Mouse (Mus musculus): ENCODE measurements around the gene E030018B13Rik. TPM values are rescaled to one million over a fixed set of nuclear protein-coding genes. Genes with fewer than 3 reads are reported as not detected.

The E030018B13Rik gene
- polyA plus RNA-seq (2014; fragmentation: Nextera tagmentation; extraction: Ambion mirVana) = not detected in 2 replicates

DNA sequence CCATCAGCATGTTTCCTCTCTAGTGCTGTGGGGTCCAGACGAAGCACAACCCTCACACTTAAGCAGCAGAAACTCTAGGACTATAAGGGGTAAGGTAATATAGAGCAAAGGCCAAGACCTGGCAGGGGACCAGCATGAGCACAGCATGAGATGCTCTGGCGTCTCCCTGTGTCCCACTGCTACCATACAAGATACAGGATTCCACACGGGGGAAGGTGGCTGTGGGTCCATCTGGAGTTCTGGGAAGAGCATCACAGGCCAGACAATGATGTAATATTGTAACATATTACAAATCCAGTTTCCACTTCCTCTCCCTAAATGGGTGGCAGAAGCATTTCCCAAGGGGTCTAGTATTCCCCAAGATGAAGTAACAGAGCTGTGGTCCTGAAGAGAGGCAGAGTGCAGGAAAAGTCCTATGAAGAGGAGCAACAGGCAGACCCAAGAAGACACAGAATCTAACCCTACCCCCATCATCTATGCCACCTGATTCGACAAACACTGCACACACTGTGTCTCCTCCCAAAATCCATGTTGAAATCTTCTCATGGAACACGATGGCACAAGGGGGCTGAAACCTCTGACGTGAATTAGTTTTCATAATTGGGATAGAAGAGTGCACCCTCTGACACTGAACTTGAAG lies at the start of gene E030018B13Rik:
Gene E030018B13Rik, plus strand, starts transcription at position 590 of the 640 bp plus-strand sequence.
- Histone ChIP-seq H3K4me2 (ENCODE audit: low read depth, low read length, severe bottlenecking) (no peak within 1 kb of the TSS), H3K9ac (ENCODE audit: low read length) (no peak within 1 kb of the TSS), H3K27ac (ENCODE audit: low read depth, low read length) (no peak within 1 kb of the TSS), H3K9me3 (ENCODE audit: control insufficient read depth, low read length) (no peaks in the 10 kb centered on the region), H3K4me3 (ENCODE audit: low read depth, low read length) (no peak within 1 kb of the TSS), H3K36me3 (ENCODE audit: control insufficient read depth, insufficient read depth, low read length) (no peaks in the 10 kb centered on the region), H3K4me1 (replicated peaks; ENCODE audit: control insufficient read depth, insufficient read depth, low read length) (peaks cover 21% of the 10 kb centered on the region), H3K27me3 (ENCODE audit: control insufficient read depth, insufficient read depth, low read length) (no peaks in the 10 kb centered on the region)
- no peak for DNase-seq (ENCODE audit: low spot score)
- ATAC-seq (replicated peaks; ENCODE audit: low FRiP score) = no peak
- 90% methylated on average over 6 of the region's 6 CpGs for WGBS

DNA sequence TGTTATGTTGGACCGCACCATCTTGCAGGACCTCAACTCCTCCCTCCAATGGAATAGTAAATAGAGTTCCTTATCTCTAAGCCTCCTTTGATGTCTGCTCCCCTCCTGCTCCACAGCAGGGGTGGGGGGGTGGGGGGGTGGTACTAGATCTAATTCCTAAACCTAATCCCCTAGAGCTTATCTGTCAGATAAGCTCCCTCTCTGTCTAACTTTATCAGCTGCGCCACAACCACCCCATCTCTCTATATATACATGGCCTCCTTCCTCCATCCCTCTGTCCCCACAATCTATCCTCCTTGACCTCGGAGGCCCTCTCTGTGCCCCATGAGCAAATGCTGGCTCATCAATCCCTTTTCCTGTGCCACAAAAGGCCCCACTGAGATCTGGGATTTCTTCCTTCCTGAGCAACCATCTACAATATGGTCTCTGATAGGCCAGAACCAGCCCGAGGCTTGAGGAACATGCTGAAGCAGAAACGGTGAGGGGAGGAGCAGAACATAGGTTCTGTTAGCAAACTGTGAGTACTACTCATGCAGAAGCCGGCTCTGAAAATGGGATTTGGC lies 48.2 kb upstream of the E030018B13Rik start:
- H3K4me2 ChIP-seq (ENCODE audit: low read depth, low read length, severe bottlenecking) = no peak overlapping the region
- H3K27me3 ChIP-seq (ENCODE audit: control insufficient read depth, insufficient read depth, low read length) = no peaks in the 10 kb centered on the region
- H3K36me3 ChIP-seq (ENCODE audit: control insufficient read depth, insufficient read depth, low read length) = no peaks in the 10 kb centered on the region
- DNase-seq (ENCODE audit: low spot score) (no peak), ATAC-seq (replicated peaks; ENCODE audit: low FRiP score) (no peak)
- H3K4me1 ChIP-seq (replicated peaks; ENCODE audit: control insufficient read depth, insufficient read depth, low read length) = no peaks in the 10 kb centered on the region
- no peak overlapping the region for H3K4me3 ChIP-seq (ENCODE audit: low read depth, low read length)
- WGBS = 70% methylated on average over 6 of the region's 6 CpGs
- no peak overlapping the region for H3K9ac ChIP-seq (ENCODE audit: low read length)
- no peaks in the 10 kb centered on the region for H3K9me3 ChIP-seq (ENCODE audit: control insufficient read depth, low read length)
- H3K27ac ChIP-seq (ENCODE audit: low read depth, low read length) = no peak overlapping the region

DNA sequence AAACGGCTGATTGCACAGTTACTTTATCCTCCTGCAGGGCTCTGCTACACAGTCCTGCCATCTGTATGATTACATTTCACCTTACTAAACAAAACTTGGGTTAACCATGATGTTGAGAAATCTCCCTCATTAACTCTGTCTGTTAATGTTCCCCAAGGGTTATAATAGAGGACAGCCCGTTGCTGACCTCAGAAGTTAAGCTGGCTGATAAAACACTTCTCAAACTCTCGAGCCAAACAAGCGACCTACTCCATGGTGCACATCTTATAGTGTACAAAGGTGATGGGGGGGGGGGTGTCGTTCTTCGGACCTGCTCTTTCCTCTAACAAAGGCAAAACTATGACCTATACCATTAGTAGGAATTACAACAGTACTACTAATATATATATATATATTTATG lies 45.0 kb upstream of the E030018B13Rik start:
- no peak overlapping the region for H3K4me2 ChIP-seq (ENCODE audit: low read depth, low read length, severe bottlenecking)
- no peak overlapping the region for H3K4me3 ChIP-seq (ENCODE audit: low read depth, low read length)
- H3K27ac ChIP-seq (ENCODE audit: low read depth, low read length) = no peak overlapping the region
- H3K4me1 ChIP-seq (replicated peaks; ENCODE audit: control insufficient read depth, insufficient read depth, low read length) = no peaks in the 10 kb centered on the region
- H3K9me3 ChIP-seq (ENCODE audit: control insufficient read depth, low read length) = no peaks in the 10 kb centered on the region
- DNase-seq (ENCODE audit: low spot score) (no peak), ATAC-seq (replicated peaks; ENCODE audit: low FRiP score) (no peak)
- WGBS = 86% methylated on average over 6 of the region's 6 CpGs
- no peaks in the 10 kb centered on the region for H3K36me3 ChIP-seq (ENCODE audit: control insufficient read depth, insufficient read depth, low read length)
- H3K9ac ChIP-seq (ENCODE audit: low read length) = no peak overlapping the region
- no peaks in the 10 kb centered on the region for H3K27me3 ChIP-seq (ENCODE audit: control insufficient read depth, insufficient read depth, low read length)

DNA sequence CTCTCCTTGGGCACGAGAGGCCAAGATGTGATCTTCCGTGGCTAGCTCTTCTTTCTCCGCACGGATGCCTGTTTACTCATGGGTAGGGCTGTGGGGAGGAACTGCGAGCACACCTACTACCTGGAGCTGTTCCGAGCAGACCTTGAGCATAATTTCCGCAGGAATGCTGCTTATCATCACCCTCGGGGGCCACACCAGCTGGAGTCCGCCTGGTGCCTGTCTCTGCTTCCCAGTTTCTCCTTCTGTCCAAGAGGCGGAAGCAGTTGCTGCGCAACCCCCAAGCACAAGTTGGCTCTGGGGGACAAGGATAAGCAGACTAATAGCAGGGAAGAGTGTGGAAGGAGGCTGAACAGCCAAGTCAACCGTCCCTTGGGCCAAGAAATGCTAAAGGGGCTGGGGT lies 42.8 kb upstream of the E030018B13Rik start:
- H3K4me1 ChIP-seq (replicated peaks; ENCODE audit: control insufficient read depth, insufficient read depth, low read length) = no peaks in the 10 kb centered on the region
- DNase-seq (ENCODE audit: low spot score) = no peak
- 73% methylated on average over 12 of the region's 12 CpGs for WGBS
- H3K27me3 ChIP-seq (ENCODE audit: control insufficient read depth, insufficient read depth, low read length) = no peaks in the 10 kb centered on the region
- no peaks in the 10 kb centered on the region for H3K9me3 ChIP-seq (ENCODE audit: control insufficient read depth, low read length)
- H3K27ac ChIP-seq (ENCODE audit: low read depth, low read length) = no peak overlapping the region
- H3K4me3 ChIP-seq (ENCODE audit: low read depth, low read length) = no peak overlapping the region
- no peaks in the 10 kb centered on the region for H3K36me3 ChIP-seq (ENCODE audit: control insufficient read depth, insufficient read depth, low read length)
- H3K4me2 ChIP-seq (ENCODE audit: low read depth, low read length, severe bottlenecking) = no peak overlapping the region
- ATAC-seq (replicated peaks; ENCODE audit: low FRiP score) = no peak
- no peak overlapping the region for H3K9ac ChIP-seq (ENCODE audit: low read length)

DNA sequence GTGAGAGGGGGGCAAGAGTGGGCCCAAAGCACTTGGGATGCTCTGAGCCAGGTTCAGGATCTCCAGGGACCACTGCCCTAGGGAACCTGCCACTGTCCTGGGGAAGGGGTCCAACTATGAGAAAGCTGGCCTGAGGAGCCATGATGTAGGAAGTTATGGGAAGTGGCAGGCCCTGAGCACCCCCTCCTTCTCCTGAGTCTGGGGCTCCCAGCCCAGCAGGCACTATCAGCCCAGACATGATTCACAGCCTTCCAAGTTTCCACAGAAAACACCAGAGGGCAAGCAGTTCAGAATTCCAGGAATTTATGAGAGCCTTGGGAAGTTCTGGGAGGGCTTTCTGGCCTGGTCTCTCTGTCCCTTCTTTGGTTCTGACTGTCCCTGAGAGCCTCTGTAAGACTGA lies 41.0 kb upstream of the E030018B13Rik start:
- H3K9me3 ChIP-seq (ENCODE audit: control insufficient read depth, low read length) = no peaks in the 10 kb centered on the region
- DNase-seq (ENCODE audit: low spot score) (no peak), ATAC-seq (replicated peaks; ENCODE audit: low FRiP score) (no peak)
- no peak overlapping the region for H3K4me3 ChIP-seq (ENCODE audit: low read depth, low read length)
- H3K36me3 ChIP-seq (ENCODE audit: control insufficient read depth, insufficient read depth, low read length) = no peaks in the 10 kb centered on the region
- no peak overlapping the region for H3K9ac ChIP-seq (ENCODE audit: low read length)
- no peak overlapping the region for H3K4me2 ChIP-seq (ENCODE audit: low read depth, low read length, severe bottlenecking)
- no peak overlapping the region for H3K27ac ChIP-seq (ENCODE audit: low read depth, low read length)
- no peaks in the 10 kb centered on the region for H3K27me3 ChIP-seq (ENCODE audit: control insufficient read depth, insufficient read depth, low read length)
- H3K4me1 ChIP-seq (replicated peaks; ENCODE audit: control insufficient read depth, insufficient read depth, low read length) = no peaks in the 10 kb centered on the region

- ATAC-seq (replicated peaks; ENCODE audit: low FRiP score) (no peak), DNase-seq (ENCODE audit: low spot score) (no peak)
- WGBS = 84% methylated on average over 2 of the region's 2 CpGs
- H3K27ac ChIP-seq (ENCODE audit: low read depth, low read length) = no peak overlapping the region
- H3K36me3 ChIP-seq (ENCODE audit: control insufficient read depth, insufficient read depth, low read length) = no peaks in the 10 kb centered on the region
- no peaks in the 10 kb centered on the region for H3K9me3 ChIP-seq (ENCODE audit: control insufficient read depth, low read length)
- no peak overlapping the region for H3K4me3 ChIP-seq (ENCODE audit: low read depth, low read length)
- H3K27me3 ChIP-seq (ENCODE audit: control insufficient read depth, insufficient read depth, low read length) = no peaks in the 10 kb centered on the region
- no peaks in the 10 kb centered on the region for H3K4me1 ChIP-seq (replicated peaks; ENCODE audit: control insufficient read depth, insufficient read depth, low read length)
- no peak overlapping the region for H3K9ac ChIP-seq (ENCODE audit: low read length)
- no peak overlapping the region for H3K4me2 ChIP-seq (ENCODE audit: low read depth, low read length, severe bottlenecking)
These were observed 40.0 kb upstream of the E030018B13Rik start for GRCm38 (mm10) chr7:63876640-63877039.

DNA sequence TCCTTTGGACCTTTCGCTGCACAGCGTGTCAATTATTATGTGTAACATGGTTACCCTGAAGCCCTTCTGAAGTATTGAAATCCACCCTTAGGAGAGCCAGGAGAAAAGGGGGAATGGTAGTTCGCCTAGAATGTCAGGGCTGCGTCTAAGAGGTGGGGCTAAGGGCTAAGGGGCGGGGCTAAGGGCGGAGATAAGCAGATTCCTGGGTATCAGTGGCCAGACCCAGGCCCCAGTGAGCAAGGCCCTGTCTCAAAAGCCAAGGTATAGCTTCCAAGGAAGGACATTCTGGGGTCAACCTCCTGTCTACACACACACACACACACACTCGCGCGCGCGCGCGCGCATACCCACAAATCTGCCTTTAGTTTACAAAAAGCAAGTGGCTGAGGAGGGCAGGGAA lies 39.0 kb upstream of the E030018B13Rik start:
- DNase-seq (ENCODE audit: low spot score) (no peak), ATAC-seq (replicated peaks; ENCODE audit: low FRiP score) (no peak)
- Histone ChIP-seq H3K4me3 (ENCODE audit: low read depth, low read length) (no peak overlapping the region), H3K27ac (ENCODE audit: low read depth, low read length) (no peak overlapping the region), H3K4me2 (ENCODE audit: low read depth, low read length, severe bottlenecking) (0 out of 2 replicates have a peak overlapping the region, but pooled peaks have one; percentile 11), H3K9me3 (ENCODE audit: control insufficient read depth, low read length) (no peaks in the 10 kb centered on the region), H3K4me1 (replicated peaks; ENCODE audit: control insufficient read depth, insufficient read depth, low read length) (no peaks in the 10 kb centered on the region), H3K27me3 (ENCODE audit: control insufficient read depth, insufficient read depth, low read length) (no peaks in the 10 kb centered on the region), H3K9ac (ENCODE audit: low read length) (no peak overlapping the region), H3K36me3 (ENCODE audit: control insufficient read depth, insufficient read depth, low read length) (no peaks in the 10 kb centered on the region)
- 26% methylated on average over 14 of the region's 14 CpGs for WGBS

DNA sequence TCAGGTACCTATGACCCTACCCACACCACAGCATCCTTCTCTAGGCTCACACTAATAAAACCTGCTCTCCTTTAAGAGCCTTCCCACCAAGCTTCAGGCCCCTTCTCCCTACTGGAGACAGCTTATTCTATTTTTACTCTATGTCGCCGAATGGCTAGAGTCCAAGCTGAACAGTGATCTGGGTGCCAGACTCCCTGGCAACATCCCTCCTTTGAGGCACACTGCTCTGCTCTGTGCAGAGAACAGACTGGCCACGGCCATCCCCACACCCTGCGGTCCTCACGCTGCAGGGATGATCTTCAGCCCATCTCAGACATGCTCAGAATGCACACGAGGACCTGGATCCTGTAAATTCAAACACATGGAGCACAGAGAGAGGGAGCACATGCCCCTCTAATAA lies 37.1 kb upstream of the E030018B13Rik start:
- DNase-seq (ENCODE audit: low spot score) (no peak), ATAC-seq (replicated peaks; ENCODE audit: low FRiP score) (no peak)
- H3K9me3 ChIP-seq (ENCODE audit: control insufficient read depth, low read length) = no peaks in the 10 kb centered on the region
- no peak overlapping the region for H3K9ac ChIP-seq (ENCODE audit: low read length)
- H3K27me3 ChIP-seq (ENCODE audit: control insufficient read depth, insufficient read depth, low read length) = no peaks in the 10 kb centered on the region
- no peak overlapping the region for H3K4me3 ChIP-seq (ENCODE audit: low read depth, low read length)
- WGBS = 86% methylated on average over 6 of the region's 6 CpGs
- H3K4me2 ChIP-seq (ENCODE audit: low read depth, low read length, severe bottlenecking) = no peak overlapping the region
- H3K4me1 ChIP-seq (replicated peaks; ENCODE audit: control insufficient read depth, insufficient read depth, low read length) = no peaks in the 10 kb centered on the region
- no peak overlapping the region for H3K27ac ChIP-seq (ENCODE audit: low read depth, low read length)
- H3K36me3 ChIP-seq (ENCODE audit: control insufficient read depth, insufficient read depth, low read length) = no peaks in the 10 kb centered on the region

GRCm38 (mm10) chr7:63882739-63883138 lies 33.9 kb upstream of the E030018B13Rik start:
- Histone ChIP-seq H3K4me3 (ENCODE audit: low read depth, low read length) (no peak overlapping the region), H3K4me2 (ENCODE audit: low read depth, low read length, severe bottlenecking) (no peak overlapping the region), H3K9ac (ENCODE audit: low read length) (no peak overlapping the region), H3K4me1 (replicated peaks; ENCODE audit: control insufficient read depth, insufficient read depth, low read length) (no peaks in the 10 kb centered on the region), H3K27me3 (ENCODE audit: control insufficient read depth, insufficient read depth, low read length) (no peaks in the 10 kb centered on the region), H3K36me3 (ENCODE audit: control insufficient read depth, insufficient read depth, low read length) (no peaks in the 10 kb centered on the region), H3K27ac (ENCODE audit: low read depth, low read length) (no peak overlapping the region), H3K9me3 (ENCODE audit: control insufficient read depth, low read length) (no peaks in the 10 kb centered on the region)
- DNase-seq (ENCODE audit: low spot score) (no peak), ATAC-seq (replicated peaks; ENCODE audit: low FRiP score) (no peak)
- 87% methylated on average over 7 of the region's 7 CpGs for whole genome bisulfite sequencing
